Mouse (Mus musculus) adrenal gland, adult 8-10 months (tissue): ENCODE results near the gene Grpel1. TPM values are rescaled to one million over a fixed set of nuclear protein-coding genes. Genes with fewer than 3 reads are reported as not detected.

Experiments
- DNase-seq: peaks from one replicate; pipeline ENCODE4 v3.0.0; 2022
- total RNA-seq, 4 experiments: library from RNA; stranded (reverse); gene quantifications; 2 replicates each; pipeline ENCODE4 v1.2.4; 2022

Grpel1 gene
- 10 to 100 TPM; 53.4 to 69.1 (median 62.6) TPM for total RNA-seq

- DNase-seq = peak; percentile 100
Observed at GRCm38 (mm10) chr5:36464709-36465661, at the start of gene Grpel1. Grpel1 (plus strand) TSS chr5:36464998.

DNA sequence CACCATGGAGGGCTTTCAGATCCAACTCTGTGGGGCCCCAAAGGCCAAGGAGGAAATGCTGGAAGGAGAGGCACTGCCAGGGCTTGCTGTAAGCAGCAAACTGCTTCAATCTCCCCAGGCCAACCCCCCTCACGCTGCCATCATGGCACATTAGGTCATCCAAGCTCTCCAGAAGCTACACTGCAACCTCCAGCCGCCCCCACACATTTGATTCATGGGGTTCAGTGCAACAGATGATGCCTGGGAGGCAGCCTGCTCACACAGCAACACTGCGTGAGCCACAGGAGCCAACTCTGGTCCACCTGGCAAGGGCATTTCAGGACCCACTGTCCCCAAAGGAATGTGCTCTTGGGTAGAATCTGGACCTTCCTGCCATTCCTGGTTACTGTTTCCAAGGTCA, 44.9 kb upstream of the Grpel1 start:
- no peak for DNase-seq

DNA sequence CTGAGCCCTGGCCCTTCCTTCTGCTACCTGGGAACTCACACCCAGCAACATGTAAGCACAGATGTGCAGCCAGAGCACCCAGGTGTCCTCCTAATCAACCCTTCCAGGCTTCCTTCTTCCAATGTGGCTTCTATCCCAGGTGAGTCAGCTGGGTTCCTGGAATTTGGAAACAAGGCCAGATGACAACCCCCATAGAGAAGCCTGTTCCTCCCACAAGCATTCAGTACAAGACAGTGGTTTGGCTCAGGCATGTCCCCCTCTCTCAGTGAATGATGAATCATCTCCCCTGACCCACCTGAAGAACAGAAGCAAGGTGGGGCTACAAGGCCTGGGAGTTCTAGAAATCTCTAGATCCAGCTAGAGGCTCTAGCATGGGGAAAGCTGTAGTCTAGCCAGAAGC, 42.1 kb upstream of the Grpel1 start:
- DNase-seq = no peak

- no peak for DNase-seq
Observed at GRCm38 (mm10) chr5:36424676-36425075, 40.1 kb upstream of the Grpel1 start.

- no peak for DNase-seq
Observed at GRCm38 (mm10) chr5:36426404-36426803, 38.4 kb upstream of the Grpel1 start.

- DNase-seq = no peak
Observed at GRCm38 (mm10) chr5:36427831-36428230, 37.0 kb upstream of the Grpel1 start.

GRCm38 (mm10) chr5:36429551-36429950, 35.2 kb upstream of the Grpel1 start:
- DNase-seq = no peak

- DNase-seq = no peak
Observed at GRCm38 (mm10) chr5:36431711-36432110, 33.1 kb upstream of the Grpel1 start.

GRCm38 (mm10) chr5:36434398-36434967, 30.3 kb upstream of the Grpel1 start:
- DNase-seq = no peak

DNA sequence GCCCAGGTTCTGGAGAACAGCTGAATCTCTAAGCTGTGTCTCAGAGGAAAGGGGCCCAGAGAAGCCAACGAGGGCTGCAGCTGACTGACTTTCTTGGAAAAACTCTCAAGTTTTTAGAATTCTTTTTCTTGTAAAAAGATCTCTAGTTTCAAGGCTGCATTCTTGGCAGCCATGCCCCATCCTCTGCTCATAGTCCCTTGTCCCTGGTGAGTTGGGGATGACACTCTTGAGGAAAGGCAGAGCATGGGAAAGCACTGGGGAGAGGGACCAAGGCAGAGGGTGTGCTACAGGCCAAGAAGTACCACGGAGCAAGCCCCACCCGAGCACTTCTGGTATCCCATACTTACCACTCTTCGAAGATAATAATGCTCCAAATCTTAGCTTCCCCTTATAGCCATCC, 27.9 kb upstream of the Grpel1 start:
- DNase-seq = peak; percentile 33

DNA sequence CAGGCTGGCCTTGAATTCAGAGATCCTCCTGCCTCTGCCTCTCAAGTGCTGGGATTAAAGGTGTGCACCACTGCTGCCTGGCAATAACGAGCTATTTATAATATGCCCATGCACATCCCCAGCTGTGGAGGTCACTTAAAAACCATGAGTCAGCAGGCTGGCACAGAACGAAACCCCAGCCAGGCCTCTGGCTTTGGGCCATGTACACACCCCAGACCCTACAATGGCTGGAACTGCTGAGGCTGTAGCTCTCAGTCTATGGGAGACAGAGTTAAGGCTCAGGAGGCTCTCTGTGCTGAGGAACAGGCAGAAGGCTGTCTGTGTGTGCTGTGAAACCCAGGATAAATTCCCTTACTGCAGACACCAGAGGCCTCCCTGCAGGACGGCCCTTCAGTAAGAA, 24.1 kb upstream of the Grpel1 start:
- DNase-seq = no peak

DNA sequence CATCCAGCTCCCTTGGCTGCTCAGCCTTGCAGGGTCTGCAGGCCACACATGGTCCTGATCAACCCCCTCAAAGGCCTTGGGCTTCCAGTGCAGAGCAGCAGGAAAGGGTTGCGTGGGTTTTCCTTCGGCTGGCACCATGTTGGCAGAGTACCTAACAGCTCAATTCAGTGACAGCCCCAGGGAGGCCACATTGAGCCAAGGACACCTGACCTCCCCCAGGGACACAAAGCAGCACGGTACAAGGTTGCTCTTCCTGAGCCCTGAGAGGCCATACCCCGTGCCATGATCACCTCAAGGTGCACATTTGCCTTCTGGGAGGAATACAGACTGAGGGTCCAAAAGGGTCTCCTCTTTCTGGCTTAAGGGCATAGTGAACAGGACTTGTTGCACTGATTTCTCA, 20.2 kb upstream of the Grpel1 start:
- DNase-seq = peak; percentile 60

DNA sequence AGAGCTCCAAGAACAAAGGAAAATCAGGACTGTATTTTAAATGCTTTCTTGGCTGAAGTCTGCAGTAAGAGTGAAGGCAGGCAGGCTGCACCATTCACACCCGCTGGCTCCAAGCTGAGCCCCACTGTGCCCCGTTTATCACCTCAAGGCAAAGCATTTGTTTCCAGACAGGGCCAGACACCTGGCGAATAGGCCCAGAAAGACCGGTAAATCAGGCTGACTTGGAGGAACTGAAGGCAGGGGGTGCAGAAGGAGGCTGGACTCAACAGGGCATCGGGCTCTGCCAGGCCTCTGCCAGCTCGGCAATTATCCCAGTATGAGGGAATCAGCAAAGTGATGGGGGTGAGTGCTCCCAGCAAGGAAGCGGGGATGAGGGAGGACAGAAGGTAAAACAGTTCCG, 19.8 kb upstream of the Grpel1 start:
- no peak for DNase-seq

DNA sequence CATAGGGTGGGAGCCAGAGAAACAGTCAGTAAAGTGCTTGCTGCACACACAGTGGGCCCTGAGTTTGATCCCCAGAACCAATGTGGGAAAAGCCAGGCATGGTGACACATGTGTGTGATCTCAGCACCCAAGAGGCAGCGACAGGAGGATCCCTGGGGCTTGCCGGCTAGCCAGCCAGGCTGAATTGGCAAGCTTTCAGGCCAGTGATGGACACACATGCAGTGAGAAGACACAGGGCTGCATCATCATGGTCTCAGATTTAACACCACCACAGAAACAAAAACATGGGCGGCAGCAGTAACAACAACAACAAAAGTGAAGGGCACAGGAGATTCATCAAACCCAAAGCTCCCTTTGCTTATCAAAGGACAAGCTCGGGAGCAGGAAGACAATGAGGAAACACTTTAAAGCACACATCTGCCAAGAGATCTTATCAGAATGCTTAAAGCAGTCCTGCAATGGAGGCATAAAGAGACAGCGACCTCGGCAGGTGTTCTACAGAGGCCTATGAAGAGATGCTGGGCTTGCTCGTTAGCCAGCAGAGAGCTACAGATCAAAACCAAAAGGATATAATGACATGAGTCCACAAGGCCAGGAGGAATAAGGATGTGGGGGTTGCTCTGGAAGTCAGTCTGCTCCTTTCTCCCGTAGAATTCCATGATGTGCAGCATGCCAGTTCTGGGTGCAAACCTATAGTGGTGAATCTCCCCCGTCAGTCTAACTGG, 18.5 kb upstream of the Grpel1 start:
- no peak for DNase-seq

DNA sequence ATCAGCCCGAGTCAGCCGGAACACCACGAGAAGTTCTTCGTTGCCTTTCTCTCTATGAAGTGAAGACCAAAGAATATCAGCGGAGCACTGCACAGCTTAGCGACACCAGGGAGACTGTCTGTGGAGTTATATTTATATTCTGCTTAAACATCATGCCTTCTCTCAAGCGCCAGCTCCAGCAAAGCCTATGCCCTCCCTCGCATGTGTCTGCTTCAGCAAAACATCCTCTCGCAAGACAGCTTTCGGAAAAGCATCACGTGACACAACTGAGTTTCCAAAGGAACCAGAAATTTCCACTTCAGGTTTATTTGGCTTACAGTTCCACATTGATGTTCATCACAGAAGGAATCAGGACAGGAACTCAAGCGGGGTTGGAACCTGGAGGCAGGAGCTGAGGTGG, 16.9 kb upstream of the Grpel1 start:
- DNase-seq = no peak

DNA sequence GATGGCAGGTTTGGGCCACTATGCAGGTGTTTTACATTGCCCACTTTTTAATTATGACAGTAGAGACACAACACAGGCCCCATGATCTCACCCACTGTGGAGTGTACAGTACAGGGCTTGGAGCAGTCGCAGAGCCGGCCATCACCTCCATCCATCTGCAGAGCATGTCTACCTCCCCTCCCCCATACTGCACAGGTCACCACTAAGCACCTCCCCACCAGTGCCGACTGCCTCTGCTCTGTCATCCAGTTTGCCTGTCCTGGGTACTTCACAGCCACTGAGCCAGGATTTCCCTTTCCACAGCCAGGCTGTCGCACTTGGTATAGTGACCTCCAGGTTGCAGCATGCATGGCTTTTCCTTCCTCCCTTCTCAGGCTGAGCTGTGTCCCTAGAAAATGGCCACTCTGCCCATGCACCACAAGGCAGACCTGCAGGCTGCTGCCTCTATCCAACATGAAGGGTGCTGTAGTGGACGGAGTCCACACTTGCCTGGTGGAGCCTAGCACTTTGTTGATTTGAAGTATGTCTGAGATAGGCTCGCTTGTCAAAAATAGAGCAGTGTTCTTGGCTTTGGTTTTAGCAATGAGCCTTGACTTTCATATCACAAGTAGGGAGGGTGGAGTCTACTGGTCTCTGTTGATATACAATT, 15.0 kb upstream of the Grpel1 start:
- DNase-seq = no peak

- no peak for DNase-seq
Observed at GRCm38 (mm10) chr5:36451119-36451518, 13.7 kb upstream of the Grpel1 start.

- DNase-seq = no peak
Observed at GRCm38 (mm10) chr5:36451872-36452389, 12.9 kb upstream of the Grpel1 start.

- no peak for DNase-seq
Observed at GRCm38 (mm10) chr5:36452821-36453220, 12.0 kb upstream of the Grpel1 start.

- DNase-seq = no peak
Observed at GRCm38 (mm10) chr5:36457706-36458105, 7.1 kb upstream of the Grpel1 start.

DNA sequence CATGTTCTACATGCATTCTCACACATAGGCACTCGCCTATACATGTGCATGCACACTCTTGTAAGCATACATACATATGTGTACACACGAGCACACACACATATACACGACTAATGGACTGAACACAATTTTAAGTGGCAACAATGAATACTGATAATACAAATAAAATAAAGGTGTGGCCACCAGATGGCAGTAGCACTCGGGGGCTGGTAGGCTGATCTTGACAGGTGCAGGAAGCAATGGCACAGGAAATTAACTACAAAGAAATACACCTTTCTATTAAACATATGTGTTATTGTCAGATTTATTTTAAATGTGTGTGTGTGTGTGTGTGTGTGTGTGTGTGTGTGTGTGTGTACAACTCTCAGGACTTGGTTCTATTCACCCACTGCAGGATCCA, 5.9 kb upstream of the Grpel1 start:
- no peak for DNase-seq

GRCm38 (mm10) chr5:36460712-36461111, 4.1 kb upstream of the Grpel1 start:
- no peak for DNase-seq

- no peak for DNase-seq
Observed at GRCm38 (mm10) chr5:36461231-36461630, 3.6 kb upstream of the Grpel1 start.
